Mouse (Mus musculus): ENCODE measurements around the gene Fkbp6.
A peak's percentile ranks its signal among the peaks of the same experiment; 100 is the strongest.

Gene Fkbp6

GRCm38 (mm10) chr5:135274663-135275396 lies 75.0 kb downstream of the Fkbp6 start:
- ATAC-seq (ENCODE audit: low TSS enrichment), result no peak; the same call in 1 of the 2 replicates

- no peak for ATAC-seq (ENCODE audit: low TSS enrichment)
Observed at GRCm38 (mm10) chr5:135271563-135272165, 78.2 kb downstream of the Fkbp6 start.

GRCm38 (mm10) chr5:135270361-135270760 lies 79.5 kb downstream of the Fkbp6 start:
- no peak for ATAC-seq (ENCODE audit: low TSS enrichment)

DNA sequence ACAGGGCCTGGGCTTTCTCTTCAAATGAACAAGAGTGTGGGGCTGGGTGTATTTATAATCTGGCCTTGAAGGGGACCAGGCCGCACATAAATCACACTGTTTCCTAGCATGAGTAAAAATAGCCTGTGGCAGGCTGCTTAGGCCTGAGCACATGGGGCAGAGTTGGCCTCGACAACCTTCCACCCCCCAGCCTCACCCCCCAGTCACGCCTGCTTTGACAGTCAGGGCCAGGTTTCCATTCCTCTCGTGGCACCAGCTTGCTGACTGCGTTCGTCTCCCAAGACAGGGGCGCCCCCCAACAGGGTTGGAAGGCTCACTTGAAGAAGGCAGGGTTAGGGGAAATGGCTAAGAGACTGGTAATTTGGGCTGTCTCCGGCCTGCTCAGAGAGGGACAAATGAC lies 80.4 kb downstream of the Fkbp6 start:
- no peak for ATAC-seq (ENCODE audit: low TSS enrichment)

GRCm38 (mm10) chr5:135264548-135264947 lies 85.3 kb downstream of the Fkbp6 start:
- no peak for ATAC-seq (ENCODE audit: low TSS enrichment)

DNA sequence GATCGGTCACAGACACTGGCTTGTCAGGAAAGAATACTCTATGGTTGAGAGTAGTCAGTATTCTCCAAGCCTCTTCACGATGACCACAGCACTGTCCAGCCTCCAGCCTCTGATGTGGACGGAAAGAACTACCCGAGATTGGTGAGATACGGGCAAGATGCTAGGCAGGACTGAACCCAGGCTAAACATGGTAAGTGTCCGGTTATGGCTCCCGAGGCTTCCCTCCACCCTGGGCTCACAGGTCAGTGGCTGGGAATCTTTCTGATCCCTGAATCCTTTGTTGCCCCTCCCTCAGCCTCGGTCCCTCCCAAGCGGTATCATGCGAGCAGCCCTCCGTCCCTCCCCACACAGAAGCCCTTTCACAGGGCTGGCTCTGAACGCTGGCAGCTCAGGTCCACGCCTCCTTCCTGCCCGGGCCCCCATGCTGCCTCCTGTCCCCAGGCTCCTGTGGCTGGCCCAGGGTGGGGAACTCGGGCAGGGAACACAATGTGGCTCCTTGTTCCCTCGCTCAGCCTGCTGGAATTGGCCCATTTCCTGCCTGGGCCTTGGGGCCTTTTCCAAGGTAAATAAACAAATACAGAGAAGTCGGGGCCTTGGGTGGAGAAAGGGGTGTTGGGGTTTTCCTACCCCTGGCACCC lies 85.9 kb downstream of the Fkbp6 start:
- peak; percentile 47; the same call in 1 of the 2 replicates for ATAC-seq (ENCODE audit: low TSS enrichment)

DNA sequence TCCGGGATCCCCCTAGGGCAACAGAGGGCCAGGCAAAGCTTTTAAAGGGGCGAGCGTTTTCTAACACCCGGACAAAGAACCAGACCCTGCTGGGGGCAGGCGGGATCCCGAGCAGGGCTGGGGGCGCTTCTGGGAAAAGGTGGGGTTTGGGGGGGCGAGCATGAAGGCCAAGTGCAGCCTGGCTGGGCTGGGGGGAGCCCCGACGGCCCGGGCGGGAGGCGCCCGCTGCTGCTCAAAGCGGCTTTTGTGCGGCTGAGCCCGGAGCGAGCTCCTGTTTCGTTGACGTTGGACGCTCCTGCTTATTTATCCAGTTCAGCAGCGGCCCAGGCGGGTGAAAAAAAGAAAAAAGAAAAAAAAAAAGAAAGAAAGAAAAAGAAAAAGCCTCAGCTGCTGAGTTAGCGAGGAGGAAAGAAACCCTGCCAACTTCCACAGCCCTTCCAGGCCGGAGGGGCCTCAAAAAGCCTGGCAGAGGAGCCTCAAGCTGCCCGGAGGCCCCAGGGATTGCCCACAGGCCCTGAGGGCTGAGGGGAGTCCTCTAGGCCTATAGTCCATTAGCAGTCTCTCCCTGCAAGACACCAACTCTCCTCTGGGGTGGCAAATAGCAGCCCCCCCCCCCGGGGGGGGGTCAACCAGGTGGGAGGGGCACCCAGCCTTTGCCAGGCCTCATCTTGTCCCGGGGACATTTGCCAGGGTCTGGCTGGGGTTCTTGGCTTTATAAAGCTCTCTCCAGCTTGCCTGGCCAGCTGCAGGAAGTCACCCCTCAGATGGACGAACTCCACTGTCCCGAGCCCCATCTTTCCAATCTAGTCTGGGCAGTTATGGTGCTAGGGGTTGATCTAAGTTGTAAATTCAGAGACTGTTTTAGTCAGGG lies 91.3 kb downstream of the Fkbp6 start:
- no peak for ATAC-seq (ENCODE audit: low TSS enrichment)

GRCm38 (mm10) chr5:135257559-135257958 lies 92.3 kb downstream of the Fkbp6 start:
- ATAC-seq (ENCODE audit: low TSS enrichment), result no peak

DNA sequence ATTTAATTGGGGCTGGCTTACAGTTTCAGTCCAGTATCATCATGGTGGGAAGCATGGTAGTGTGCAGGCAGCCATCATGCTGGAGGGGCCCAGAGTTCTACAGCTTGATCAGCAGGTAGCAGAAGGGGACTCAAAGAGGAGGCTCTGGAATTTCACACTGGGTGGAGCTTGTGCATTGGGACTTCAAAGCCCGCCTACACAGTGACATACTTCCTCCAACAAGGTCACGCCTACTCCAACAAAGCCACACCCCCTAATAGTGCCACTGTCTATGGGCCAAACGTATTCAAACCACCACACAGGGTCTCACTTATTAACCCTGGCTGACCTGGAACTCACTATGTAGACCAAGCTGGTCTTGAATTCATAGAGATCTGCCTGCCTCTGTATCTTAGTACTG lies 93.7 kb downstream of the Fkbp6 start:
- ATAC-seq (ENCODE audit: low TSS enrichment), result no peak

- ATAC-seq (ENCODE audit: low TSS enrichment), result no peak
Observed at GRCm38 (mm10) chr5:135253741-135254401, 96.0 kb downstream of the Fkbp6 start.

DNA sequence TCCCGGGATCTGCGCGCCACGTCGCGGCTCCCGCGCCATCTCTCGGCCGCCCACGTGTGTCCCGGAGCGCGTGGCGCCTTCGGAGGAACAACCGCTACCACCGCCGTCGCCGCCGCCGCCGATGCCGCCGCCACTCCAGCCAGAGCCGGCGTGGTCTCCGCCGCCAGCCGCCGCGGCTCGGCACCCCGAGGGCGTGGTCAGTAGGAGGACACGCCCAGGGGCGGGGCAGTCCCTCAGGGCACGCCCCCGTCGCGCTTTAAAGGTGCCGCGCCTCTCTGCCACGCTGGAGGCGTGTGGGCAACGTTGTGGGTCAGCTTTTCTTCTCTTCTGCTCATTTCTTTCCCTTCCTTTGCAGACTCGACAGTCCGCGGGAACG lies 98.8 kb downstream of the Fkbp6 start, which contains the start of gene Fzd9:
Gene Fzd9, minus strand, starts transcription at position 152 of the 376 bp plus-strand sequence.
- ATAC-seq (ENCODE audit: low TSS enrichment), result peak; percentile 86

GRCm38 (mm10) chr5:135250186-135251078 lies 99.4 kb downstream of the Fkbp6 start:
- ATAC-seq (ENCODE audit: low TSS enrichment), result peak; percentile 58

DNA sequence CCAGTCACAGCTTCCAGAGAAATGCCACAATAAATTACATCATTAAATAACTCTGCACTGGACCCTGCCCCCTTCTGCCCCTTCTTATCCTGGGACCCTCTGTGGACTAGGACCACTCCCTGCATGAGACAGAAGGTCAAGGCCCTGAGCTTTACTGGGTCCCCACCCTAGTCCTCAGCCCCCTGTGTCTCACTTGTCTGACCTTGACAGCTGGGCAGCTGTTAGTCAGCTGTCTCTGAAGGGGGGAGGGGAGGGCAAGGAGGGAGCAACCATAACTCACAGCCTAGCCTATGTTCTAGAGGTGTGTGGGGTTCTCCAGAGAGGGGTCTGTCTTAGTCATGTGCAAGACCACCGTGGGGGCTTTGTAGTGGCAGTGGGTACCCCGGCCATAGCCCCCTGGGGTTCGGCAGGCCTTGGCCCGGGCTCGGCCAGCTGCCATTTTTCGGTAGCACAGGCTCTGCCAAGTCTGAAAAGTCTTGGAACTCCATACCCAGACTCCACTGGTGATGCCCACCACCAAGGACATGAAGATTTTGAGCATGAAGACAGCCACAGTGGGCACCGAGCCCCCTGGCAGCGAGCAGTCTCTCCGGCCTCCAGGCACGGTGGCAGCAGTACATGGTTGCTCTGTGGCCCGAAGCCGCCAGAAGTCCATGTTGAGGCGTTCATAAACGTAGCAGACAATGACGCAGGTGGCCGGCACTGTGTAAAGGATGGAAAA lies 100.7 kb downstream of the Fkbp6 start:
- no peak for ATAC-seq (ENCODE audit: low TSS enrichment)

- ATAC-seq (ENCODE audit: low TSS enrichment), result no peak
Observed at GRCm38 (mm10) chr5:135247337-135247736, 102.5 kb downstream of the Fkbp6 start.

- ATAC-seq (ENCODE audit: low TSS enrichment), result no peak
Observed at GRCm38 (mm10) chr5:135246531-135246930, 103.3 kb downstream of the Fkbp6 start.

GRCm38 (mm10) chr5:135243166-135243565 lies 106.7 kb downstream of the Fkbp6 start:
- ATAC-seq (ENCODE audit: low TSS enrichment), result no peak

GRCm38 (mm10) chr5:135242608-135243007 lies 107.2 kb downstream of the Fkbp6 start:
- no peak for ATAC-seq (ENCODE audit: low TSS enrichment)

- ATAC-seq (ENCODE audit: low TSS enrichment), result no peak
Observed at GRCm38 (mm10) chr5:135242136-135242535, 107.7 kb downstream of the Fkbp6 start.

Measured in frontal cortex, adult (tissue).